Mouse (Mus musculus) liver, embryonic 12.5 days (tissue): ENCODE data around the gene Gcsam. TPM values are rescaled to one million over a fixed set of nuclear protein-coding genes. Genes with fewer than 3 reads are reported as not detected.

Source experiments
- ATAC-seq: fragments of 200-750 bp; cut with Nextera tagmentation; 2 replicates; pipeline ENCODE4 v1.8.0; 2017; ENCODE audit warnings: moderate number of reproducible peaks, mild to moderate bottlenecking, moderate library complexity
- H3K27ac ChIP-seq: fragments of 300-500 bp; sonication (generic); 2 replicates; pipeline ENCODE4 v1.5.1; 2016; ENCODE audit warnings: mild to moderate bottlenecking
- H3K27me3 ChIP-seq: fragments of 300-500 bp; sonication (generic); replicated peaks from 2 replicates; pipeline ENCODE4 v1.6.1; 2016; ENCODE audit warnings: mild to moderate bottlenecking, moderate library complexity
- H3K36me3 ChIP-seq: fragments of 300-500 bp; sonication (generic); 2 replicates; pipeline ENCODE4 v1.6.1; 2016; ENCODE audit warnings: mild to moderate bottlenecking, moderate library complexity
- H3K4me1 ChIP-seq: fragments of 300-500 bp; sonication (generic); 2 replicates; pipeline ENCODE4 v1.6.1; 2016
- H3K4me2 ChIP-seq: fragments of 300-500 bp; sonication (generic); 2 replicates; pipeline ENCODE4 v1.6.1; 2016; ENCODE audit warnings: mild to moderate bottlenecking, moderate library complexity
- H3K4me3 ChIP-seq: fragments of 300-500 bp; sonication (generic); 2 replicates; pipeline ENCODE4 v1.5.1; 2016; ENCODE audit warnings: mild to moderate bottlenecking, moderate library complexity
- H3K9ac ChIP-seq: fragments of 300-500 bp; sonication (generic); 2 replicates; pipeline ENCODE4 v1.6.1; 2016; ENCODE audit warnings: mild to moderate bottlenecking, moderate library complexity
- H3K9me3 ChIP-seq: fragments of 300-500 bp; sonication (generic); replicated peaks from 2 replicates; pipeline ENCODE4 v1.6.1; 2016; ENCODE audit warnings: mild to moderate bottlenecking, moderate library complexity
- WGBS: fragments of 180-500 bp; shearing (Covaris S2); methylation state at CpG from one replicate; pipeline ENCODE4 v1.1.7; 2016; ENCODE audit not compliant: insufficient replicate concordance; 5-methylcytosine and 5-hydroxymethylcytosine counted together
- polyA plus RNA-seq: library from polyadenylated mRNA; unstranded; fragments of >200 nt; fragmentation: Nextera tagmentation; extraction: Ambion mirVana; gene quantifications from 2 replicates; pipeline ENCODE4 v1.2.1, GENCODE M21; 2016

The Gcsam gene
- polyA plus RNA-seq, 1 experiment from 2014 or later, result 2.3 TPM

- Histone ChIP-seq H3K27me3 (no peaks in the 10 kb centered on the region), H3K9ac (no peak overlapping the region), H3K36me3 (no peaks in the 10 kb centered on the region), H3K4me2 (no peak overlapping the region), H3K4me1 (peaks cover 49% of the 10 kb centered on the region), H3K27ac (no peak overlapping the region), H3K9me3 (no peaks in the 10 kb centered on the region), H3K4me3 (no peak overlapping the region)
- 26% methylated on average over 4 of the region's 4 CpGs for WGBS
- 0 out of 2 replicates have a peak, but pooled peaks have one; percentile 25 for ATAC-seq
Measured at GRCm38 (mm10) chr16:45623230-45623629, 13.1 kb downstream of the Gcsam start.

- peaks cover 44% of the 10 kb centered on the region for H3K4me1 ChIP-seq
- ATAC-seq, result no peak
- H3K27ac ChIP-seq, result no peak overlapping the region
- WGBS, result 22% methylated on average over 2 of the region's 2 CpGs
- H3K27me3 ChIP-seq, result no peaks in the 10 kb centered on the region
- H3K4me2 ChIP-seq, result no peak overlapping the region
- H3K9me3 ChIP-seq, result no peaks in the 10 kb centered on the region
- no peaks in the 10 kb centered on the region for H3K36me3 ChIP-seq
- no peak overlapping the region for H3K4me3 ChIP-seq
- H3K9ac ChIP-seq, result no peak overlapping the region
Measured at GRCm38 (mm10) chr16:45624791-45625190, 14.6 kb downstream of the Gcsam start.

- no peaks in the 10 kb centered on the region for H3K9me3 ChIP-seq
- no peak overlapping the region for H3K4me3 ChIP-seq
- H3K27me3 ChIP-seq, result no peaks in the 10 kb centered on the region
- H3K4me1 ChIP-seq, result peaks cover 38% of the 10 kb centered on the region
- H3K9ac ChIP-seq, result no peak overlapping the region
- no peak overlapping the region for H3K4me2 ChIP-seq
- no peak for ATAC-seq
- WGBS, result 55% methylated on average over 2 of the region's 2 CpGs
- H3K27ac ChIP-seq, result no peak overlapping the region
- no peaks in the 10 kb centered on the region for H3K36me3 ChIP-seq
Measured at GRCm38 (mm10) chr16:45625342-45625741, 15.2 kb downstream of the Gcsam start.

GRCm38 (mm10) chr16:45629497-45630105 lies 19.4 kb downstream of the Gcsam start:
- no peak overlapping the region for H3K4me3 ChIP-seq
- WGBS, result 69% methylated on average over 8 of the region's 8 CpGs

DNA sequence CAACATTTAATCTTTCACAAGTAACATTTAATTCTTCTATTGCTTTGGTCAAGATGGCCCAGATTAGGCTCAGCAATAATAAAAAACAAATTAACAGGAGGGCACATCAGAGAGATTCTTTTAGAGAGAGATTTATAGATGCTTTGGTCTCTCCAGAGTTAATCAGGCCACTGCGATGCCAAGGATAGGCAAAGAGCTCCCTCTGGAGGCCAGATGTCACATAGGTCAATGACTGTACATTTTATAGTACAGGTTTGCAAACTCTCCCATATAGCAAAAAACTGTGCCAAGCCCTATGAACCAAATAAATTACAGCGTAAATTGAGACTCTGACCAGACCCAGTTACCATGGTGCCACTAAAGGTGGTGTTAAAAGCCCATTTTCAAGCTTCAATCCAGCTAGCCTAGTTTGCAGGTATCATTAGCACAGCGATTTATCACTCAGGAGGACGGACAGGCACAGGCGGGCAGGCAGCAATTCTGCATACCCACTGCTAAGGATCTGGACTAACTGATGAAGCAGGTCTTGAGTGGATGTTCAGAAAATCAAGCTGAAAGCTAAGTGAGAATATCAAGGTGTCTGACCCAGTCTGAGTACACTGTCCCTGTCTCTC lies 20.3 kb downstream of the Gcsam start:
- Histone ChIP-seq H3K4me1 (no peaks in the 10 kb centered on the region), H3K9ac (no peak overlapping the region), H3K36me3 (no peaks in the 10 kb centered on the region), H3K9me3 (no peaks in the 10 kb centered on the region), H3K4me3 (no peak overlapping the region), H3K4me2 (no peak overlapping the region), H3K27me3 (no peaks in the 10 kb centered on the region), H3K27ac (no peak overlapping the region)
- WGBS, result 54% methylated on average over 5 of the region's 5 CpGs
- no peak for ATAC-seq

More at GRCm38 (mm10) chr16:45629497-45630105, 19.4 kb downstream of the Gcsam start:
- no peaks in the 10 kb centered on the region for H3K27me3 ChIP-seq
- H3K27ac ChIP-seq, result no peak overlapping the region
- H3K9ac ChIP-seq, result no peak overlapping the region
- H3K4me1 ChIP-seq, result peaks cover 6% of the 10 kb centered on the region; the same call in 1 of the 2 replicates
- ATAC-seq, result no peak
- H3K9me3 ChIP-seq, result no peaks in the 10 kb centered on the region
- no peaks in the 10 kb centered on the region for H3K36me3 ChIP-seq
- no peak overlapping the region for H3K4me2 ChIP-seq

GRCm38 (mm10) chr16:45632420-45632819 lies 22.2 kb downstream of the Gcsam start:
- no peaks in the 10 kb centered on the region for H3K9me3 ChIP-seq
- ATAC-seq, result no peak
- no peaks in the 10 kb centered on the region for H3K36me3 ChIP-seq
- H3K4me3 ChIP-seq, result no peak overlapping the region
- H3K9ac ChIP-seq, result no peak overlapping the region
- no peaks in the 10 kb centered on the region for H3K4me1 ChIP-seq
- no peak overlapping the region for H3K4me2 ChIP-seq
- 78% methylated on average over 4 of the region's 4 CpGs for WGBS
- no peaks in the 10 kb centered on the region for H3K27me3 ChIP-seq
- no peak overlapping the region for H3K27ac ChIP-seq

DNA sequence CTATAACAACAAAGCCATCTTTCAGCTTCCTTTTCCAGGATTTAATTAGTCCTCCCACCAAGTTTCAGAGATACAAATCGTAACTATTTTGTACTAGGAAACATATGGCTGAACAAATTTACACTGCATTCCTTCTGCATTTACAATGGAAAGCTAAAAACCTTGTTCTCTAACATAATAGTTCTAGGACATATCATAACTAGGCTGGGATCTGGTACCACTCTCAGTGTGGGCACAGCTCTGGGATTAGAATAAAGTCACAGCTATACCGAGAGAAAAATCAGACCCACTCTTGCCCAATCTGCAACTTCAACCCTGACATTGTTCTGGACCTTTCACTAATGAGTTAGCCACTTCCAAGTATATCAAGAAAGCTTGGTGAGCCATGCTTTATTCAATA lies 25.6 kb downstream of the Gcsam start:
- H3K4me2 ChIP-seq, result no peak overlapping the region
- no peak overlapping the region for H3K27ac ChIP-seq
- H3K9me3 ChIP-seq, result no peaks in the 10 kb centered on the region
- no peak overlapping the region for H3K9ac ChIP-seq
- no peaks in the 10 kb centered on the region for H3K36me3 ChIP-seq
- no peaks in the 10 kb centered on the region for H3K4me1 ChIP-seq
- H3K4me3 ChIP-seq, result no peak overlapping the region
- no peak for ATAC-seq
- 76% methylated on average over 2 of the region's 2 CpGs for WGBS
- H3K27me3 ChIP-seq, result no peaks in the 10 kb centered on the region

DNA sequence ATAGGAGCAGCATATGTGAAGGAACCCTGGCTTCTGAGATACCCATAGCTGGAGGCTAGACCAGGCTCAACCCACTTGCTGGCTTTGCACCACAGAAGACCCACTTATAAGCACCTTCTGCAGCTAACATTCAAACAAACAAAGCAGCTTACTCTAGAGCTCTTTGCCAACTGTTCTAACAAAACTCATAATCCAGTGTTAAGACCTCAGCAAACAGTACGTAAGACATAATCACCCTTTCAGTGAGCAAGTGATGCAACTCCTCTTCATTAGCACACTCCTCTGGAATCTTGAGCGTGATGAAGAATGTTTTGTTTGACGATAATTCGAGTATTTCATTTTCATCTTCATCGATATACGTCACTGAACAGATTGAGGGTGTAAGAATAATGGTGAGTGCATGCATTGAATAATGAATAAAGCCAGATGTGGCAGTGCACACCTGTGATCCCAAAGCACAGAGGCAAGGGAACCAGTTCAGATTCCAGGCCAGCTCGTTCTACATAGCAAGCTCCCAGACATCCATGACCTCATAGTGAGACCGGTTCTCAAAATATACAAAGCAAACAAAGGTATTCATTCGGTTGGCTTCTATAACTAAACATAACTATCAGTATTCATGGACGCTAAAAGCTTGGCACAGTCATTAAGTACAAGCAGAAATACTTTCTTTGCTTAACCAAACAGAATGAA lies 30.0 kb downstream of the Gcsam start:
- H3K27ac ChIP-seq, result no peak overlapping the region
- no peaks in the 10 kb centered on the region for H3K9me3 ChIP-seq
- no peaks in the 10 kb centered on the region for H3K36me3 ChIP-seq
- no peak for ATAC-seq
- 74% methylated on average over 10 of the region's 10 CpGs for WGBS
- H3K9ac ChIP-seq, result no peak overlapping the region
- H3K4me3 ChIP-seq, result no peak overlapping the region
- H3K4me2 ChIP-seq, result no peak overlapping the region
- peaks cover 11% of the 10 kb centered on the region for H3K4me1 ChIP-seq
- H3K27me3 ChIP-seq, result no peaks in the 10 kb centered on the region

GRCm38 (mm10) chr16:45641301-45641700 lies 31.1 kb downstream of the Gcsam start:
- Histone ChIP-seq H3K4me2 (no peak overlapping the region), H3K9me3 (no peaks in the 10 kb centered on the region), H3K27me3 (no peaks in the 10 kb centered on the region), H3K36me3 (no peaks in the 10 kb centered on the region), H3K4me1 (peaks cover 11% of the 10 kb centered on the region), H3K9ac (no peak overlapping the region), H3K4me3 (no peak overlapping the region), H3K27ac (no peak overlapping the region)
- WGBS, result 58% methylated on average over 3 of the region's 3 CpGs
- no peak for ATAC-seq

DNA sequence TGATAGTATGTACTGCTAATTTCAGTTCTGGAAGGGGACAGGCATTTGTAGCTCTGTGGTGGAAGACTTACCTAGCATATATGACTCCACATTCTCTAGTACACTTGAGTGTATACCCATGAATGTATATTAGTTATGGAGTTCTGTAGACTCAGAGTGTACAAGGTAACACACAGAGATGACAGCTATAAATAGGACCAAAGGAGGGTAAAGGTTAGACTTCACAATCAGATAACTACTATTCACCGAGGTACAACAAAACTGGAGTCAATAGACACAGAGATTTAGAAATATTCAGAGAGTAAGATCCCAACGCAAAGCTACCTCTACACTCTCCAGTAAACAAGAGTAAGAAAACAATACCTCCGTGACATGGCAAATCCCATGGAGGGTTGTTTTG lies 33.8 kb downstream of the Gcsam start:
- no peak for ATAC-seq
- Histone ChIP-seq H3K4me3 (no peak overlapping the region), H3K27ac (no peak overlapping the region), H3K9me3 (no peaks in the 10 kb centered on the region), H3K36me3 (no peaks in the 10 kb centered on the region), H3K4me1 (peaks cover 11% of the 10 kb centered on the region), H3K4me2 (no peak overlapping the region), H3K9ac (no peak overlapping the region), H3K27me3 (no peaks in the 10 kb centered on the region)
- WGBS, result 67% methylated on average over 3 of the region's 3 CpGs

DNA sequence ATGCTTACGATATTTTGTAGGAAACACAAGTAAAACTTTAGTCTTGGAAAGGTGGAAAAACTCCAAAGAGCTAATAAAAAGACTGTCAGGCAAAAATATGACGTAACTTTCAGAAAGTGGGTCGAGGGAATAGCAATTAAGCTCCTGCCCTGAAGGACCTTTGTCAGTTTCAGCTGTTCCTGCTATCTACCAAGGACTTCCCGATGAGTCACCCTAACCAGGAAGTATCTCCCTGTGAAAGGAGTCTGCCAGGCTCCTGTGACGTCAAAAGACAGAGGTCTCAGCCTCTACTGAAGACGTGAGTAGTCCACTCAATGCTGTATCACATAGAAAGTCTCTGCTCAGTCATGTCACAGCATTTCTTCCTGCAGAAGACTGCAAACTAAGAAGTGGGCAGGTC lies 34.2 kb downstream of the Gcsam start:
- Histone ChIP-seq H3K4me3 (no peak overlapping the region), H3K4me2 (no peak overlapping the region), H3K27me3 (no peaks in the 10 kb centered on the region), H3K9me3 (no peaks in the 10 kb centered on the region), H3K36me3 (no peaks in the 10 kb centered on the region), H3K4me1 (peaks cover 11% of the 10 kb centered on the region), H3K9ac (no peak overlapping the region), H3K27ac (no peak overlapping the region)
- WGBS, result 34% methylated on average over 6 of the region's 6 CpGs
- no peak for ATAC-seq

- H3K36me3 ChIP-seq, result no peaks in the 10 kb centered on the region
- H3K9me3 ChIP-seq, result no peaks in the 10 kb centered on the region
- no peak overlapping the region for H3K4me3 ChIP-seq
- 28% methylated on average over 2 of the region's 2 CpGs for WGBS
- ATAC-seq, result no peak
- H3K9ac ChIP-seq, result no peak overlapping the region
- H3K4me2 ChIP-seq, result no peak overlapping the region
- no peak overlapping the region for H3K27ac ChIP-seq
- H3K27me3 ChIP-seq, result no peaks in the 10 kb centered on the region
- peaks cover 20% of the 10 kb centered on the region for H3K4me1 ChIP-seq
Measured at GRCm38 (mm10) chr16:45651497-45651896, 41.3 kb downstream of the Gcsam start.
